Mouse (Mus musculus) forebrain, embryonic 16.5 days (tissue): ENCODE measurements around the gene 9030025P20Rik. TPM values are rescaled to one million over a fixed set of nuclear protein-coding genes. Genes with fewer than 3 reads are reported as not detected.
"Not testable (repeated sequence)": the region's sequence is repeated elsewhere in the genome, so short reads cannot be mapped to it uniquely, and the experiment has no call there.

Experiments used
- ATAC-seq: fragments of 200-750 bp; cut with Nextera tagmentation; 2 replicates; pipeline ENCODE4 v1.8.0; 2017; ENCODE audit warnings: mild to moderate bottlenecking, moderate library complexity
- H3K27ac ChIP-seq: fragments of 300-500 bp; sonication (generic); 2 replicates; pipeline ENCODE4 v1.5.1; 2014; ENCODE audit warnings: low read length, control low read depth
- H3K27me3 ChIP-seq: fragments of 300-500 bp; sonication (generic); replicated peaks from 2 replicates; pipeline ENCODE4 v1.6.1; 2014; ENCODE audit warnings: low read length; ENCODE audit not compliant: control insufficient read depth, insufficient read depth
- H3K36me3 ChIP-seq: fragments of 300-500 bp; sonication (generic); 2 replicates; pipeline ENCODE4 v1.6.1; 2014; ENCODE audit not compliant: control insufficient read depth, insufficient read depth
- H3K4me1 ChIP-seq: fragments of 300-500 bp; sonication (generic); replicated peaks from 2 replicates; pipeline ENCODE4 v1.6.1; 2014; ENCODE audit warnings: low read length; ENCODE audit not compliant: control insufficient read depth, insufficient read depth
- H3K4me2 ChIP-seq: fragments of 300-500 bp; sonication (generic); 2 replicates; pipeline ENCODE4 v1.6.1; 2014; ENCODE audit warnings: mild to moderate bottlenecking, low read length, control low read depth
- H3K4me3 ChIP-seq: fragments of 300-500 bp; sonication (generic); replicated peaks from 2 replicates; pipeline ENCODE4 v1.5.1; 2014; ENCODE audit warnings: mild to moderate bottlenecking, low read length, control low read depth
- H3K9ac ChIP-seq: fragments of 300-500 bp; sonication (generic); replicated peaks from 2 replicates; pipeline ENCODE4 v1.6.1; 2014; ENCODE audit warnings: low read depth, low read length, control low read depth
- H3K9me3 ChIP-seq: fragments of 300-500 bp; sonication (generic); 2 replicates; pipeline ENCODE4 v1.6.1; 2016; ENCODE audit warnings: low read length; ENCODE audit not compliant: control insufficient read depth
- WGBS: fragments of 180-500 bp; shearing (Covaris S2); extraction: QIAGEN DNeasy Blood & Tissue Kit; methylation state at CpG from one replicate; pipeline ENCODE4 v1.1.7; 2014; 5-methylcytosine and 5-hydroxymethylcytosine counted together
- polyA plus RNA-seq: library from polyadenylated mRNA; unstranded; fragments of >200 nt; fragmentation: Nextera tagmentation; extraction: Ambion mirVana; gene quantifications from 2 replicates; pipeline ENCODE4 v1.2.1, GENCODE M21; 2015

Gene 9030025P20Rik
- 6.9 and 7.5 TPM in 2 replicates for polyA plus RNA-seq

DNA sequence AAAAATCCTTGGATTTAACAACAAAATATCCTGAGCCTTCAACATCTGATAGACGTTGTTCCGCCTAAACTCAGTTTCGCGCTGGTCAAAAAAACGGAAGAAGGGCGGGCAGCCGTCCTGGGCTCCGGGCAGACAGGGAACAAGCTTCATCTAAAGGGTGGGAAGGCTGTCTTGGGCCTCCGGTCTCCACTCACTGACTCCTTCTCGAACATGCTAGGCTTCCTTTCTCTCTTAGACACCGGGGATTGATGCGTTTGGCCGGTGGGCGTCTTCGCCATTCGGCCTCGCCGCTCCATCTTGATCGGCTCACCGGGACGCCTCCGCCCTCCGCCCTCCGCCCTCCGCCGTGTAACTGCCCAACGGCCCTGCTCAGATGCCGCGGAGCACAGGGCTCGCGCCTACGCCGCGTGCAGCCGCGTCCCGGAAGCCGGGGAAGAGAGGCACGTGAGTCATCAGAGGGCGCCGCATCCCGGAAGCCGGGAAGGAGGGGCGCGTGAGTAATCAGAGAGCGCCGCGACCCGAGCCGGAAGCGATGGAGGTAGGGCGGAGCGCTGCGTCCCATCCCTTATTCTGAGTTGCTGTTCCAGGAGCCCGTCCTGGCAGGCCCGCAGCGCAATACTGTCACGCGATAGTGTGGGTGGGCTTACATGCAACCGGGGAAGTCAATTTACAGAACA lies at the start of gene 9030025P20Rik, which contains the start of gene Gm3417:
9030025P20Rik (plus strand) TSS at position 107 of the 677 bp plus-strand sequence.
Gm3417 (minus strand) TSS at position 429 of the 677 bp plus-strand sequence.
- not testable (repeated sequence) for H3K27ac ChIP-seq, H3K9ac ChIP-seq, H3K9me3 ChIP-seq, H3K4me2 ChIP-seq, H3K27me3 ChIP-seq, H3K4me1 ChIP-seq, H3K4me3 ChIP-seq, H3K36me3 ChIP-seq
- ATAC-seq = peak; percentile 99
- no CpG with 5 or more reads among the region's 60 CpGs for WGBS

DNA sequence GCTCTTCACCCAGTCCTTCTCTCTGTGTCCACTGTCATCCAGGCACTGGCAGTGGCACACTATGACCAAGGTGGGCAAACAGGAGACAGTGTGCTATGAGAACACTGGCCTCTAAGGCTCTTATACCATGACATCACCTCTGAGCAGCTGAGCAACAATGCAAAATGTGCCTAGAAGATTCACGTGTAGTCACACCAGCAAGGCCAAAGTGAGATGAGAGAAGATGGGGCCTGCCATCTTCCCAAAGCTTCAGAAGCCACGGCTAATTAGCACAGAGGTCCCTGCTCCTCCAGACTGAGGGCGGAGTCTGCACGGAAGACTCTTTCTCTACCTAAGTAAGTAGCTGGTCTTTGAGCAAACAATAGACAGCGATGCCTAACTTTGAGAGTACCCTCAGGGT lies 49.6 kb upstream of the 9030025P20Rik start:
- H3K27me3 ChIP-seq = no peaks in the 10 kb centered on the region
- H3K4me3 ChIP-seq = no peak overlapping the region
- 54% methylated on average over 5 of the region's 5 CpGs for WGBS
- no peak overlapping the region for H3K4me2 ChIP-seq
- no peak for ATAC-seq
- H3K9ac ChIP-seq = no peak overlapping the region
- no peaks in the 10 kb centered on the region for H3K36me3 ChIP-seq
- no peak overlapping the region for H3K27ac ChIP-seq
- H3K9me3 ChIP-seq = no peaks in the 10 kb centered on the region
- H3K4me1 ChIP-seq = no peaks in the 10 kb centered on the region

DNA sequence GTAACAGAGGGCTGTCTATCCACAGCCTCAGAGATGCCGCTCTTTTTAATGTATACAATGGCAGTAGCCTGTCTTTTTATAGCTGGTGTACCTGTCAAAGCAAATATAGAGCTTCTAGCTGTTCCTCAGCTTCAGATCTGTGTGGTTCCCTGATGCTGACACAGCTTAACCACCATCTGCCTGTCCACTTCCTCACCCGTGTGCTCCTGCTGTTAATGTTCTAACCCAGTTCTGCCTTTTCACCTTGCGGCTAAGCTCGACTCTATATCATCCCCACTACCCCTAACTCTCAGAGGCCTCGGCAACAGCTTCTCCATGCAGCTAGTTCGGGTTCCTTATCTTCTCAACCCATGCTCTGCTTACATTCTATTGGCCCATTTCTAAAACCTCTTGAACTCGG lies 47.6 kb upstream of the 9030025P20Rik start:
- no peak overlapping the region for H3K4me3 ChIP-seq
- no peaks in the 10 kb centered on the region for H3K36me3 ChIP-seq
- ATAC-seq = no peak
- no peaks in the 10 kb centered on the region for H3K27me3 ChIP-seq
- no peaks in the 10 kb centered on the region for H3K9me3 ChIP-seq
- H3K9ac ChIP-seq = no peak overlapping the region
- H3K4me1 ChIP-seq = no peaks in the 10 kb centered on the region
- no peak overlapping the region for H3K4me2 ChIP-seq
- WGBS = 86% methylated on average over 7 of the region's 7 CpGs
- H3K27ac ChIP-seq = no peak overlapping the region

DNA sequence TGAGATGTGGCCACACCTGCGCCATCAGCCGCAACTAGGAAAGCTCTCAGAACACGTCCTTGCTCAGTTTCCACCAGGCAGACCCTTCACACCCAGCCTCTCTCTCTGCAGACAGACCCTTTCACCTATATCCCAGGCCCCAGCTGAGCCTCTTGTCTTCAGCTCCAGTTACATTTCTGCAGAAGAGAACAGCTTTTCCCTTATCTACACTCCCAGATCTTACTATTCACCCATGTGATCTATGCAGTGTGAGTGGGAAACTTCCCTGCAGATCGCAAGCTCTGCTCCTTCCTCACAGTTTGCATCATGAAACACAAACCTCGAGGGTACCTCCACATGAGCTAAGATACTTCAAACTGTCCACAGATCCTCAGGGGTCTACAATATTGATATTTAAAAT lies 46.8 kb upstream of the 9030025P20Rik start:
- no peak overlapping the region for H3K27ac ChIP-seq
- 85% methylated on average over 5 of the region's 5 CpGs for WGBS

GRCm38 (mm10) chr17:14935280-14935679 lies 43.0 kb upstream of the 9030025P20Rik start:
- 86% methylated on average over 12 of the region's 14 CpGs for WGBS
- not testable (repeated sequence) for H3K4me2 ChIP-seq

More for the DNA sequence above, 46.8 kb upstream of the 9030025P20Rik start:
- Histone ChIP-seq H3K9me3 (no peaks in the 10 kb centered on the region), H3K4me1 (no peaks in the 10 kb centered on the region), H3K4me2 (no peak overlapping the region), H3K9ac (no peak overlapping the region), H3K27me3 (no peaks in the 10 kb centered on the region), H3K4me3 (no peak overlapping the region), H3K36me3 (no peaks in the 10 kb centered on the region)
- ATAC-seq = no peak

DNA sequence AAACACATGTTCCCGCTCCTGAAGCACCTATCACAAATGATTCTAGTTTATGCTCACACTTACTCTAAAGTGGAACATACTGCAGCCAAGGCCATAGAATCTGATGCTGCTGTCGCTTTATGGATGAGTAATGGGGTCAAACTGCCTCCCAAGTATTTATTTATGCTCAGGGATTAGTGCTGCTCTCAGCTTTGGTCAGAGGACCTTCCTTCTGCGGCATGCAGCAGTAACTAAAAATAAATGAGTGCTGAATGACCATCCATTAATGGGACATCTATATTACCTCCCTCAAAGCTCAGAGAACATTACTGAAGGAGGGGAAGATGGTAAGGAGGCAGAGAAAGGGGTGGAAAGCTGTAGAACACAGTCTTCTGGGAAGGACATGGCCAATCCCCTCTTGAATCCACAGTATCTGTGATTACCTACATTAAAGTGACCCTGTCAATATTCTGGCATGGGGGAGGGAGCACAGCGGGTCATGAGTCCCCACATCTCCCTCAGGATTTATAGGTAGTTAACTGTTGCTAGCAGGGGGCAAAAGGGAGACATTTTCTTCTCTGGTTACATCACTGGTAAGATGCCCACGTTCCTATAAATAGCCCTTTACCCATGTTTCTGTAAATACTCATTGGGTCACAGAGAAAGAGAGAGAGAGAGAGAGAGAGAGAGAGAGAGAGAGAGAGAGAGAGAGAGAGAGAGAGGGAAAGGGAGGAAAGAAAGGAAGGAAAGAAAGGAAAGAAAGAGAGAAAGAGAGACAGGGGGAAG lies 42.2 kb upstream of the 9030025P20Rik start:
- Histone ChIP-seq H3K9ac (no peak overlapping the region), H3K27me3 (no peaks in the 10 kb centered on the region), H3K9me3 (no peaks in the 10 kb centered on the region), H3K4me2 (no peak overlapping the region), H3K36me3 (no peaks in the 10 kb centered on the region), H3K27ac (no peak overlapping the region), H3K4me3 (no peak overlapping the region), H3K4me1 (no peaks in the 10 kb centered on the region)
- ATAC-seq = no peak
- WGBS = 72% methylated on average over 5 of the region's 5 CpGs

More at GRCm38 (mm10) chr17:14935280-14935679, 43.0 kb upstream of the 9030025P20Rik start:
- not testable (repeated sequence) for H3K9me3 ChIP-seq, H3K27ac ChIP-seq, H3K4me3 ChIP-seq, H3K4me1 ChIP-seq, H3K27me3 ChIP-seq, H3K36me3 ChIP-seq, H3K9ac ChIP-seq, ATAC-seq

DNA sequence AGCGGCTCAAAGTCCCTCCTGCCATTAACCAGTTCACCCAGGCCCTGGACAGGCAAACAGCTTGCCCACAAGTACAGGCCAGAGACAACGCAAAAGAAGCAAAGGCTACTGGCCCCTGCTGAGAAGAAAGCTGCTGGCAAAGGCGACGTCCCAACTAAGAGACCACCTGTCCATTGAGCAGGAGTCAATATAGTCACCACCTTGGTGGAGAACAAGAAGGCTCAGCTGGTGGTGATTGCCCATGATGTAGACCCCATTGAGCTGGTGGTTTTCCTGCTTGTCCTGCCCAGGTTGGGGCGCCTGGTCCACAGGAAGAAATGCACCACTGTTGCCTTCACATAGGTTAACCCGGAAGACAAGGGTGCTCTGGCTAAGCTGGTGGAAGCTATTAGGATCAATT lies 36.1 kb upstream of the 9030025P20Rik start:
- not testable (repeated sequence) for H3K27me3 ChIP-seq, ATAC-seq, H3K9me3 ChIP-seq, H3K36me3 ChIP-seq, H3K27ac ChIP-seq
- H3K4me3 ChIP-seq = peak overlapping the region; percentile 79
- 61% methylated on average over 6 of the region's 6 CpGs for WGBS
- peaks cover 18% of the 10 kb centered on the region for H3K4me1 ChIP-seq
- peak overlapping the region; percentile 60 for H3K4me2 ChIP-seq
- peak overlapping the region; percentile 78; the same call in 1 of the 2 replicates for H3K9ac ChIP-seq

GRCm38 (mm10) chr17:14943009-14943728 lies 35.1 kb upstream of the 9030025P20Rik start, which contains the start of the genes Wdr27 and 1600012H06Rik:
TSS of gene Wdr27 (minus strand) at chr17:14943158.
TSS of gene 1600012H06Rik (plus strand) at chr17:14943184.
- WGBS = under 1% methylated on average over 54 of the region's 54 CpGs
- peaks cover 18% of the 10 kb centered on the region for H3K4me1 ChIP-seq
- H3K4me3 ChIP-seq = peak within 1 kb of the TSS; percentile 79
- peak within 1 kb of the TSS; percentile 97 for H3K4me2 ChIP-seq
- peak within 1 kb of the TSS; percentile 74 for H3K27ac ChIP-seq
- peak; percentile 99 for ATAC-seq
- no peaks in the 10 kb centered on the region for H3K9me3 ChIP-seq
- no peaks in the 10 kb centered on the region for H3K27me3 ChIP-seq
- H3K9ac ChIP-seq = peak within 1 kb of the TSS; percentile 84
- peaks cover 4% of the 10 kb centered on the region; the same call in 1 of the 2 replicates for H3K36me3 ChIP-seq

GRCm38 (mm10) chr17:14943729-14944059 lies 34.6 kb upstream of the 9030025P20Rik start:
- H3K9me3 ChIP-seq = no peaks in the 10 kb centered on the region
- H3K36me3 ChIP-seq = peaks cover 4% of the 10 kb centered on the region; the same call in 1 of the 2 replicates
- H3K4me1 ChIP-seq = peaks cover 18% of the 10 kb centered on the region
- H3K9ac ChIP-seq = peak overlapping the region; percentile 84
- peak; percentile 0; the same call in 1 of the 2 replicates for ATAC-seq
- no peak overlapping the region; the same call in 1 of the 2 replicates for H3K27ac ChIP-seq
- no peaks in the 10 kb centered on the region for H3K27me3 ChIP-seq
- H3K4me2 ChIP-seq = peak overlapping the region; percentile 97
- 19% methylated on average over 16 of the region's 16 CpGs for WGBS
- peak overlapping the region; percentile 79 for H3K4me3 ChIP-seq
